Mouse (Mus musculus): Measurements from ENCODE around the gene Mpdu1. TPM values are rescaled to one million over a fixed set of nuclear protein-coding genes. Genes with fewer than 3 reads are reported as not detected.

The Mpdu1 gene
- polyA plus RNA-seq, 1 experiment from 2014 or later, result 35.1 TPM

GRCm38 (mm10) chr11:69685526-69686148 is 23.2 kb upstream of the Mpdu1 start, which contains the start of gene Tnfsf13:
TSS of gene Tnfsf13 (minus strand) at chr11:69685784.
- Histone ChIP-seq H3K27ac (ENCODE audit: low read depth, low read length) (peak within 1 kb of the TSS; percentile 59), H3K9me3 (replicated peaks; ENCODE audit: control insufficient read depth, low read length) (no peaks in the 10 kb centered on the region), H3K4me1 (ENCODE audit: control insufficient read depth, insufficient read depth, low read length) (peaks cover 9% of the 10 kb centered on the region), H3K9ac (ENCODE audit: low read depth, low read length) (0 out of 2 replicates have a peak within 1 kb of the TSS, but pooled peaks have one; percentile 39), H3K36me3 (ENCODE audit: control insufficient read depth, insufficient read depth, low read length) (no peaks in the 10 kb centered on the region), H3K4me2 (peak within 1 kb of the TSS; percentile 9; the same call in 1 of the 2 replicates), H3K4me3 (ENCODE audit: low read depth, low read length) (no peak within 1 kb of the TSS), H3K27me3 (ENCODE audit: control insufficient read depth, insufficient read depth, low read length) (no peaks in the 10 kb centered on the region; the same call in 1 of the 2 replicates)
- no peak for ATAC-seq (replicated peaks; ENCODE audit: insufficient number of reproducible peaks, low FRiP score, low TSS enrichment)
- 72% methylated on average over 10 of the region's 10 CpGs for WGBS (ENCODE audit: insufficient replicate concordance)

- no peaks in the 10 kb centered on the region; the same call in 1 of the 2 replicates for H3K27me3 ChIP-seq (ENCODE audit: control insufficient read depth, insufficient read depth, low read length)
- WGBS (ENCODE audit: insufficient replicate concordance), result 85% methylated on average over 6 of the region's 6 CpGs
- H3K36me3 ChIP-seq (ENCODE audit: control insufficient read depth, insufficient read depth, low read length), result peaks cover 2% of the 10 kb centered on the region; the same call in 1 of the 2 replicates
- no peak overlapping the region for H3K4me3 ChIP-seq (ENCODE audit: low read depth, low read length)
- no peaks in the 10 kb centered on the region for H3K9me3 ChIP-seq (replicated peaks; ENCODE audit: control insufficient read depth, low read length)
- peaks cover 16% of the 10 kb centered on the region for H3K4me1 ChIP-seq (ENCODE audit: control insufficient read depth, insufficient read depth, low read length)
- H3K27ac ChIP-seq (ENCODE audit: low read depth, low read length), result peak overlapping the region; percentile 41; the same call in 1 of the 2 replicates
- ATAC-seq (replicated peaks; ENCODE audit: insufficient number of reproducible peaks, low FRiP score, low TSS enrichment), result no peak
- H3K4me2 ChIP-seq, result no peak overlapping the region
- H3K9ac ChIP-seq (ENCODE audit: low read depth, low read length), result 0 out of 2 replicates have a peak overlapping the region, but pooled peaks have one; percentile 16
Measured at GRCm38 (mm10) chr11:69684936-69685335, 22.5 kb upstream of the Mpdu1 start.

- Histone ChIP-seq H3K36me3 (ENCODE audit: control insufficient read depth, insufficient read depth, low read length) (peaks cover 2% of the 10 kb centered on the region; the same call in 1 of the 2 replicates), H3K9ac (ENCODE audit: low read depth, low read length) (no peak overlapping the region), H3K27ac (ENCODE audit: low read depth, low read length) (no peak overlapping the region), H3K9me3 (replicated peaks; ENCODE audit: control insufficient read depth, low read length) (no peaks in the 10 kb centered on the region), H3K4me1 (ENCODE audit: control insufficient read depth, insufficient read depth, low read length) (peaks cover 17% of the 10 kb centered on the region), H3K4me2 (no peak overlapping the region), H3K4me3 (ENCODE audit: low read depth, low read length) (no peak overlapping the region), H3K27me3 (ENCODE audit: control insufficient read depth, insufficient read depth, low read length) (no peaks in the 10 kb centered on the region; the same call in 1 of the 2 replicates)
- WGBS (ENCODE audit: insufficient replicate concordance), result 71% methylated on average over 12 of the region's 12 CpGs
- ATAC-seq (replicated peaks; ENCODE audit: insufficient number of reproducible peaks, low FRiP score, low TSS enrichment), result no peak
Measured at GRCm38 (mm10) chr11:69684128-69684745, 21.8 kb upstream of the Mpdu1 start.

GRCm38 (mm10) chr11:69683576-69683975 is 21.1 kb upstream of the Mpdu1 start:
- 73% methylated on average over 7 of the region's 7 CpGs for WGBS (ENCODE audit: insufficient replicate concordance)
- H3K27ac ChIP-seq (ENCODE audit: low read depth, low read length), result no peak overlapping the region
- H3K9ac ChIP-seq (ENCODE audit: low read depth, low read length), result no peak overlapping the region; the same call in 1 of the 2 replicates
- no peak for ATAC-seq (replicated peaks; ENCODE audit: insufficient number of reproducible peaks, low FRiP score, low TSS enrichment)
- peaks cover 3% of the 10 kb centered on the region for H3K36me3 ChIP-seq (ENCODE audit: control insufficient read depth, insufficient read depth, low read length)
- H3K9me3 ChIP-seq (replicated peaks; ENCODE audit: control insufficient read depth, low read length), result no peaks in the 10 kb centered on the region
- H3K27me3 ChIP-seq (ENCODE audit: control insufficient read depth, insufficient read depth, low read length), result no peaks in the 10 kb centered on the region; the same call in 1 of the 2 replicates
- peaks cover 17% of the 10 kb centered on the region for H3K4me1 ChIP-seq (ENCODE audit: control insufficient read depth, insufficient read depth, low read length)
- no peak overlapping the region for H3K4me3 ChIP-seq (ENCODE audit: low read depth, low read length)
- H3K4me2 ChIP-seq, result no peak overlapping the region

GRCm38 (mm10) chr11:69682840-69683533 is 20.5 kb upstream of the Mpdu1 start:
- Histone ChIP-seq H3K36me3 (ENCODE audit: control insufficient read depth, insufficient read depth, low read length) (peaks cover 9% of the 10 kb centered on the region), H3K27ac (ENCODE audit: low read depth, low read length) (0 out of 2 replicates have a peak overlapping the region, but pooled peaks have one; percentile 82), H3K9me3 (replicated peaks; ENCODE audit: control insufficient read depth, low read length) (no peaks in the 10 kb centered on the region), H3K4me1 (ENCODE audit: control insufficient read depth, insufficient read depth, low read length) (peaks cover 17% of the 10 kb centered on the region), H3K27me3 (ENCODE audit: control insufficient read depth, insufficient read depth, low read length) (no peaks in the 10 kb centered on the region; the same call in 1 of the 2 replicates), H3K4me3 (ENCODE audit: low read depth, low read length) (no peak overlapping the region; the same call in 1 of the 2 replicates), H3K9ac (ENCODE audit: low read depth, low read length) (peak overlapping the region; percentile 84; the same call in 1 of the 2 replicates), H3K4me2 (peak overlapping the region; percentile 96)
- WGBS (ENCODE audit: insufficient replicate concordance), result 28% methylated on average over 12 of the region's 12 CpGs
- no peak for ATAC-seq (replicated peaks; ENCODE audit: insufficient number of reproducible peaks, low FRiP score, low TSS enrichment)

GRCm38 (mm10) chr11:69682209-69682839 is 19.9 kb upstream of the Mpdu1 start:
- peak overlapping the region; percentile 96 for H3K4me2 ChIP-seq
- WGBS (ENCODE audit: insufficient replicate concordance), result 25% methylated on average over 24 of the region's 24 CpGs
- no peaks in the 10 kb centered on the region for H3K9me3 ChIP-seq (replicated peaks; ENCODE audit: control insufficient read depth, low read length)
- peak overlapping the region; percentile 84 for H3K9ac ChIP-seq (ENCODE audit: low read depth, low read length)
- H3K36me3 ChIP-seq (ENCODE audit: control insufficient read depth, insufficient read depth, low read length), result peaks cover 11% of the 10 kb centered on the region
- peak; percentile 6; the same call in 1 of the 2 replicates for ATAC-seq (replicated peaks; ENCODE audit: insufficient number of reproducible peaks, low FRiP score, low TSS enrichment)
- no peaks in the 10 kb centered on the region; the same call in 1 of the 2 replicates for H3K27me3 ChIP-seq (ENCODE audit: control insufficient read depth, insufficient read depth, low read length)
- peak overlapping the region; percentile 82 for H3K27ac ChIP-seq (ENCODE audit: low read depth, low read length)
- H3K4me3 ChIP-seq (ENCODE audit: low read depth, low read length), result peak overlapping the region; percentile 80
- H3K4me1 ChIP-seq (ENCODE audit: control insufficient read depth, insufficient read depth, low read length), result peaks cover 17% of the 10 kb centered on the region

GRCm38 (mm10) chr11:69681314-69682208 is 19.1 kb upstream of the Mpdu1 start, which contains the start of gene Senp3:
TSS of gene Senp3 (minus strand) at chr11:69682084.
- Histone ChIP-seq H3K4me1 (ENCODE audit: control insufficient read depth, insufficient read depth, low read length) (peaks cover 17% of the 10 kb centered on the region), H3K27me3 (ENCODE audit: control insufficient read depth, insufficient read depth, low read length) (no peaks in the 10 kb centered on the region; the same call in 1 of the 2 replicates), H3K9ac (ENCODE audit: low read depth, low read length) (peak within 1 kb of the TSS; percentile 84), H3K36me3 (ENCODE audit: control insufficient read depth, insufficient read depth, low read length) (peaks cover 11% of the 10 kb centered on the region), H3K9me3 (replicated peaks; ENCODE audit: control insufficient read depth, low read length) (no peaks in the 10 kb centered on the region), H3K4me3 (ENCODE audit: low read depth, low read length) (peak within 1 kb of the TSS; percentile 80), H3K27ac (ENCODE audit: low read depth, low read length) (peak within 1 kb of the TSS; percentile 82), H3K4me2 (peak within 1 kb of the TSS; percentile 96)
- ATAC-seq (replicated peaks; ENCODE audit: insufficient number of reproducible peaks, low FRiP score, low TSS enrichment), result peak; percentile 92
- WGBS (ENCODE audit: insufficient replicate concordance), result under 1% methylated on average over 76 of the region's 80 CpGs

All from heart, embryonic 11.5 days (tissue).